Mouse (Mus musculus): ENCODE measurements around the gene Gm13119. TPM values are rescaled to one million over a fixed set of nuclear protein-coding genes. Genes with fewer than 3 reads are reported as not detected.

Gene Gm13119
- not detected in 2 replicates for polyA plus RNA-seq (2012; ENCODE audit: low replicate concordance)

DNA sequence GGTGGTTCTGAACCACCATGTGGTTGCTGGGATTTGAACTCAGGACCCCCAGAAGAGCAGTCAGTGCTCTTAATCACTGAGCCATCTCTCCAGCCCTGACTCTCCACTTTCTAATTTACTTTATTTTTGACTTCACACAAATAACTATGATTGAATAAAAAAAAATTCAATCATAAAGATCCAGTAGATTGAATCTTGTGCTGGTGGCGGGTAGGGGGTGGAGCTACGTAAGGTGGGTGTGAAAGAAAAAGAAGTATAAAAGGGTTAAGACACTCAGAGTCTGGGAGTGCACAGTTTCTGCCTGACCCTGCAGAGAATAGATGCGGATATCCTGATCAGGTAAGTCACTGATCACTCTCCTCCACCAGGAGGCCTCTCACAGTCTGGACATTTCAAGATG is at the start of gene Gm13119:
TSS of gene Gm13119 (plus strand) at position 301 of the 400 bp plus-strand sequence.

DNA sequence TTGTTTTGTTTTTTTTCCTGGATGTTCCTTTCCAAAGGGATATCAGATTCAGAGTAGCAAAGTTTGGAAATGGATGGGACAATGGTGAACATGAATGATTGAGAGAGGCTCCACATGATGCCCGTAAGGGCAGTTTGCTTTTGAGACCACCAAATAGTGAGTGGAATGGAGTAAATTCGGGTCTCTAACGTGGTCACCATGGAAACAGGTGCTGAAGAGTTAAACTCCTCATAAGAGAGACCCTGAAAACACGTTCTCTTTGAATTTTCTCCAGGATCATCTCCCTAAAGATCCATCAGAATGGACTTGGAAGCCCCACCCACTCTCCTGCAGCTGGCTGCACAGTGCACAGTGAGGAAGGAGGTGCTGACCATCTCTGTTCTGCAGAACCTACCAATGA is 27.8 kb upstream of the Gm13119 start, which contains the start of gene Gm13128:
TSS of gene Gm13128 (plus strand) at position 301 of the 400 bp plus-strand sequence.

GRCm38 (mm10) chr4:144377911-144378310 is 20.2 kb downstream of the Gm13119 start, which contains the start of gene Pramef20:
Gene Pramef20, minus strand, starts transcription at chr4:144377933.

DNA sequence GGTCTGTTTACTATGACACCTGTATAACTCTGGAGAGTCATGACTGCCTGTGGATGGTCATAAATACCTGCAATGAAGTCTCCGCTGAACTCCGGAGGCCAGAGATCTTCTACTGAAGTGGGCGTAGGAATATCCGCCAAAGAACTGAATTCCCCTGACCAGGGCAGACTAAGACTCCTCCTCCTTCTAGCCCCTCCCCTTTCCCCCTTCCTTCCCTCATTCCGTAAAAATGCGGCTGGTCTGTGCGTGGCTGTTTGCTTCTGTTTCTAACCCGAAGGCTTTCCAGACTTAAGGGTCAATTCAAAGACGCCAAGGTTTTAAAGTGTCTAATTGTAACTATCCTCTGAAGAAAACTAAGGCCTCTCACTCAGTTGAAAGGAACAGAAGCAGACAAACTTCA is 50.5 kb downstream of the Gm13119 start, which contains the start of gene Pramef12:
TSS of gene Pramef12 (minus strand) at position 175 of the 400 bp plus-strand sequence.

Other genes starting within 250 kb of the Gm13119 start
- not detected in 2 replicates for gene Oog3, start 195.3 kb upstream of the Gm13119 start, polyA plus RNA-seq (2012; ENCODE audit: low replicate concordance)
- gene Oog2, start 167.2 kb upstream of the Gm13119 start, polyA plus RNA-seq (2012; ENCODE audit: low replicate concordance): not detected in 2 replicates
- gene C87977, start 144.6 kb upstream of the Gm13119 start, polyA plus RNA-seq (2012; ENCODE audit: low replicate concordance): not detected in 2 replicates
- gene Pramel5, start 77.5 kb upstream of the Gm13119 start, polyA plus RNA-seq (2012; ENCODE audit: low replicate concordance): not detected in 2 replicates
- gene Gm13128, start 27.7 kb upstream of the Gm13119 start, polyA plus RNA-seq (2012; ENCODE audit: low replicate concordance): not detected in 2 replicates
- gene Pramef20, start 20.0 kb downstream of the Gm13119 start, polyA plus RNA-seq (2012; ENCODE audit: low replicate concordance): not detected in 2 replicates
- not detected in 2 replicates for gene Pramef12, start 50.5 kb downstream of the Gm13119 start, polyA plus RNA-seq (2012; ENCODE audit: low replicate concordance)
- not detected in 2 replicates for gene 1700012P22Rik, start 80.8 kb downstream of the Gm13119 start, polyA plus RNA-seq (2012; ENCODE audit: low replicate concordance)
- gene Gm9944, start 95.4 kb downstream of the Gm13119 start, polyA plus RNA-seq (2012; ENCODE audit: low replicate concordance): not detected in 2 replicates
- gene Aadacl3, start 105.8 kb downstream of the Gm13119 start, polyA plus RNA-seq (2012; ENCODE audit: low replicate concordance): not detected in 2 replicates
- gene 9430007A20Rik, start 161.9 kb downstream of the Gm13119 start, polyA plus RNA-seq (2012; ENCODE audit: low replicate concordance): not detected in 2 replicates
- not detected in 2 replicates for gene Gm13124, start 207.2 kb downstream of the Gm13119 start, polyA plus RNA-seq (2012; ENCODE audit: low replicate concordance)